Mouse (Mus musculus): Measurements from ENCODE around the gene Wdr20.

GRCm38 (mm10) chr12:110779296-110779695 is 41.6 kb downstream of the Wdr20 start:
- TF ChIP-seq POLR2A (IDR thresholded peaks at IDR 0.05; ENCODE audit: control insufficient read depth, extremely low read depth, insufficient read depth, low read length, poor library complexity) (no peak), CTCF (IDR thresholded peaks at IDR 0.05; ENCODE audit: borderline replicate concordance, control insufficient read depth, extremely low read depth, insufficient read depth, low read length, poor library complexity) (no peak)

All from thymus, adult 2 months (tissue).